Mouse (Mus musculus): ENCODE data around the gene Bcdin3d.
A peak's percentile ranks its signal among the peaks of the same experiment; 100 is the strongest.

Gene Bcdin3d

DNA sequence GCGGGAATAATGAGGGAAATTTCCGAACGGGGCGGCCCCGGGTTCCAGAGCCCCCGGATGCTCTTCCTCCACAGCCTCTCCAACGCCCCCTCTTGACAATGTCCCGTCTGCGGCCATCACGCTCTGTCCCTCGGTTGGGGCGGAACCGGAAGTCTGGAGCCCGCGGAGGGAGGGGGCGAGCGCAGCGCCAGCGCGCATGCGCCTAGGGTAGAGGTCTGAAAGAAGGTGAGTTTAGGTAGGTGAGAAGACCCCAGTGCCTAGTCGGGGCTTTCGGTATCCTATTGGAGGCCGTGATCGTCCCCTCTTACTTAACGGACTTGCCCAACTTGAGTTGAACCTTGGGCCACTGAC lies at the start of gene Bcdin3d:
Bcdin3d (minus strand) TSS at position 155 of the 351 bp plus-strand sequence.
- peak; percentile 95 for DNase-seq (ENCODE audit: low read depth, low spot score)

GRCm38 (mm10) chr15:99520306-99520705 lies 45.8 kb upstream of the Bcdin3d start:
- no peak for DNase-seq (ENCODE audit: low read depth, low spot score)

GRCm38 (mm10) chr15:99519626-99520025 lies 45.1 kb upstream of the Bcdin3d start:
- DNase-seq (ENCODE audit: low read depth, low spot score): no peak

DNA sequence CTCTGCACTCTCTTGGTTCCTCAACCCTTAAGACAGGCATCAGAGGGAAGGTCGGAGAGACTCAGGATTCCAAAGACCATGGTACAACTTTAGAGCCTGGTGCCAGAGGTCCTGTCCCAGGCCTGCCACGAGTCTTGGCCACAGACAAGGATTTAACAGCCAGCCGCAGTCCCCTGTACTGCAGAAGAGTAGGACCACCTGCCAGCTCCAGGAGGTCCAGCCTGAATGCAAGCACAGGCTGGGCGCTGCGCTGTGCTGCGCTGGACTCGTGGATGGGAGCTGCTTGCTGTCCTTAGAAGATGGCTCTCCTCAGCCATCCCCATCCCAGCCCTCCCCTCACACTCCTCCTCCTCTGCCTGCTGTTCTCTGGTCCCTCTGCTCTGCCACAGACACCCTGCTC lies 43.2 kb upstream of the Bcdin3d start:
- DNase-seq (ENCODE audit: low read depth, low spot score): no peak

DNA sequence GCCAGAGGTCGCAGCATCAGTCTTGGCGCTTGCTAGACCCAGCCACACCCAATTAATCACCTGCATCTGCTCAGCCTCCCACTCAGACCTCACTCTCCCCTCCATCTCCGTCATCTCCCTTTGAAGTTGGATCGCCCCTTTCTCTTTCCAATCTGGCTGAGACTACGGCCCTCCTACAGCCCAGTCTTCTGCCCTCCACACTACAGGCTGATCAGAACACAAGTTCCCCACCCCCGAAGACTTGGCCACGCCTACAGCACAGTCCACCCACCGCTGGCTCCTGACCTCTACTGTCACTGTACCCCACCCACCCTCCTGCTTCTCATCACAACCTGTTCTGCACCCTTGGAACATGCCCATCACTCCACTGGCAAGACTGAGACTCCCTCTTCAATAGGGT lies 42.2 kb upstream of the Bcdin3d start:
- DNase-seq (ENCODE audit: low read depth, low spot score): peak; percentile 56

DNA sequence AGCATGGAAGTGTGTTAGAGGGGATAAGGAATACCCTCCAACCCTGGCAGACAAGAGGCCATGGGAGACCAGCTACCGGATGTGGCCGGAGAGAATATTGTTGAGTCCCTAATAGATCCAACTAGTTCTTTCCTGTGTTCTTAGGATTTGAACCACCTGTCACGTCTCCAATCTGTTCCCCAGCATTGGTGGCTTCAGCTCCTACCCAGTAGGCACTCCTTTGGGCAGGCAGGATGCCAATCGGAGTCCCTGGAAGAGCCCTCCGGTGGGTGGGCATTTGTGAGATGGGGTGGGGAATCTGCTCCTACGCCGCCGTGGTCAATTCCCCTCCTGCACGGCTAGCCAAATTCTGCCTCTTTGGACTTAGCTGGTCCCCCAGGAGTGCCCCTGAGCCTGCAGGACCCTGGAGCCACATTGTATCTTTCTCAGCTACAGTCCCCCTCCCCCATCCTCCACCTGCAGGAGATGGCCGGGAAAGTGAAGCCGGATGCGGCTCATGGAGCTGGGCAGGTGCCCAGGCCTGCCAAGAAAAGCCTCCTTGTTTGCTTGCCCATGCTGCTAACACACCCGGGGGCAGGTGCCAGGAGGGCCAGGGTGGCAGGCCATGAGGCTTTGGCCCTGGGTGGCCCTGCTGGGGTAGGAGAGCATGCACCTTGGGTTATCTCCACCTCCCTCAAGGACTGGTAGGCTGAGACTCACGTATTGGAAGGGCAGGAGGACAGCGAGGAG lies 37.4 kb upstream of the Bcdin3d start:
- no peak for DNase-seq (ENCODE audit: low read depth, low spot score)

DNA sequence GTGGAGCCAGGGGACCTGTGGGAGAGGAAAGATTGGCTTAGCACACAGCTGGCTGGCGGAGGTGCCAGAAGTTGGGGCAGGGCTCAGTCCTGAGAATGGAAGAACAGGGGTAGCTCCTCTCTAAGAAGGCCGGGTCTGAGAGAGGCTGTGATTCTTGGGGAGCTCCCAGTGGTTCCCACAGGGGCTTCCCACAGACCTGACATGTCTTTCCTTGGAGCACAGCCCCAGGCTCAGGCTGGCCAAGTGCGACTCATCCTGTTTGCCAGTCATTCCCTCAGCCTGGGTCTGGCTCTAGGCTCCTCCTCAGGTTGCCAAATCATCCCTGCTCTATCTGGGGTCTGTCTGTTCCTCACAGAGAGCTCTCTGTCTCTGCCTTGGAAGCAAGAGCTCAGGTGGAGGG lies 36.1 kb upstream of the Bcdin3d start:
- DNase-seq (ENCODE audit: low read depth, low spot score): no peak

DNA sequence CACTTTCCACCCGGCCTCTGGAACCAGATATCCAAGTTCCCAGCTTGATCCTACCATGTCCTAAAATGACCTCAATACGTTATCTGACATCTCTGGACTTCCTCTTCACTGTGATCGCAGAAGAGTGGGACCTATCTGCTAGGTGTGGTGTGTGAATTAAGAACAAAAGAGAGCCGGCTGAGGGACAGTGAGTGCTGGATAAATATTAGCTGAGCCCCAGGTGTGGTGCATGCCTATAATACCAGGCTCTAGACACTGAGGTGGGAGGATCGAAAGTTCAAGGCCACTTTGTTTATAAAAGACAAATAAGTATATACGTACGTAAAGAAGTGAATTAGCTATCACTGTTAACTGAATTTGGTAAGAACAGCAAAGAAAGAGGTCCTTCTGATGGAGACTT lies 35.3 kb upstream of the Bcdin3d start:
- no peak for DNase-seq (ENCODE audit: low read depth, low spot score)

GRCm38 (mm10) chr15:99505324-99506095 lies 31.0 kb upstream of the Bcdin3d start:
- no peak for DNase-seq (ENCODE audit: low read depth, low spot score)

- no peak for DNase-seq (ENCODE audit: low read depth, low spot score)
These were observed 28.7 kb upstream of the Bcdin3d start for GRCm38 (mm10) chr15:99503256-99503655.

- no peak for DNase-seq (ENCODE audit: low read depth, low spot score)
These were observed 27.8 kb upstream of the Bcdin3d start for GRCm38 (mm10) chr15:99502311-99502831.

- no peak for DNase-seq (ENCODE audit: low read depth, low spot score)
These were observed 27.0 kb upstream of the Bcdin3d start for GRCm38 (mm10) chr15:99501292-99502260.

DNA sequence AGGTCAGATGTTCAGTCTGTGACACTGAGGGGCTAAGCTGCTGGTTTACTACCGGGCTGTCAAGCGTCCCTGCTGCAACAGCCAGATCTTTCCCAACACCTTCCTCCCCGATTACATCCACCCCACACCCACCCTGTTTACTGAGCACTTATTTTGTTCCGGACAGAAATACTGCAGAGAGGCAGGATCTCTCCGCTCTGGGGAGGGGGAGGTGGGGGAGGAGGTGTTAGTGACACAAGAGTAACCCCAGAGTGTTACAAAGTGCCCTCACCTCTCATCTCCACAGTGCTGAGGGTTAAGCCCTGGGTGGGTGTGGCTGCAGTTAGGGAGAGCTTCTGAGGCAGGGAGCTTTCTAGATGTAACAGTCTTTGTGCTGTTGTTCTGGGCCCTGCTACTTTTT lies 25.8 kb upstream of the Bcdin3d start:
- no peak for DNase-seq (ENCODE audit: low read depth, low spot score)

- DNase-seq (ENCODE audit: low read depth, low spot score): no peak
These were observed 25.2 kb upstream of the Bcdin3d start for GRCm38 (mm10) chr15:99499726-99500125.

- DNase-seq (ENCODE audit: low read depth, low spot score): no peak
These were observed 24.3 kb upstream of the Bcdin3d start for GRCm38 (mm10) chr15:99498781-99499180.

DNA sequence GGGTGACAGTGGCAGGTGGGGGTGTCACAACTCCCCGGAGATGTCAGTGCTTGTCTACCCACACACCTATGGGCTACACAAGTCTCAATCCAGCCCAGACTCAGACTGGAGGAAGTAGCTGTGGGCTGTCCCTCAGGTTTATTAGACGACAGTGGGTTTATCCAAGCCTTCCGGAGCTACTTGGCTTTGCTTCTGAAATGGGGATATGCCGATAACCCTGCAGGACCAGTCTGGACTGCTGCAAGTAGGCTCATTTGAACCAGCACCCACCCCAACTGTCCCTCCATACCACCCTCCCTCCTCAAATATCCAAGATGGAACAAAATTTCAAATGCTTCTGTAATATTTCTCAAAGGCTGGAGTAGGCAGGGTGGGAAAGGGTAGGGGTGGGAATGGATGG lies 23.8 kb upstream of the Bcdin3d start:
- DNase-seq (ENCODE audit: low read depth, low spot score): no peak

GRCm38 (mm10) chr15:99497527-99498242 lies 23.2 kb upstream of the Bcdin3d start:
- DNase-seq (ENCODE audit: low read depth, low spot score): no peak

DNA sequence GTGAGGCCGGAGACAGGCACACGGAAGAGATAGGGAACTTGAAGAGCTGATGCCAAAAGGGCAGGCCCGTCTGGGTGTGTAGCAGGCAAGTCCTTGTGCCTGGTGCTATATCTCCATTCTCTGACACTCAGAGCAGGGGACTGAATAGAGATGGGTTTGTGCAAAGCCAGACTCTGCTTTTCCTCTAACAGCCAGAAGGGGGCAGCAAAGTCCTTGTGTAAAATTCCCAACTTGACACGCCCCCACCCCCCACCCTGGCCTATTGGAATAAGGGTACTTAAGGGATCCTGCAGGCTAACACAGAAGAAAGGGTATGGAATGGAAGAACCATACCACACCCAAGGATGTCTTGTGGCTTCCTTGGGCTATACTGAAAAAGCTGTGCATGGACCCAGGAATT lies 22.5 kb upstream of the Bcdin3d start:
- peak; percentile 93 for DNase-seq (ENCODE audit: low read depth, low spot score)

GRCm38 (mm10) chr15:99484745-99485144 lies 10.2 kb upstream of the Bcdin3d start:
- DNase-seq (ENCODE audit: low read depth, low spot score): no peak

GRCm38 (mm10) chr15:99475814-99476213 lies 1.3 kb upstream of the Bcdin3d start:
- DNase-seq (ENCODE audit: low read depth, low spot score): peak; percentile 56

Measured in ZHBTc4 (cell line).